Mouse (Mus musculus): ENCODE results near the gene Plekha3. TPM values are rescaled to one million over a fixed set of nuclear protein-coding genes. Genes with fewer than 3 reads are reported as not detected.
A peak's percentile ranks its signal among the peaks of the same experiment; 100 is the strongest.

The Plekha3 gene
- 1 to 10 TPM; 7.5 to 8.8 TPM for total RNA-seq (2021)
- long read RNA-seq, experiment 1, transcript Plekha3-201 (8 exons, 2,534 nt), result major isoform, 6 of 6 reads
- long read RNA-seq, experiment 1, partial matches to known transcripts, result 0 of 6 reads
- long read RNA-seq, experiment 1, other reads (novel, unspliced or antisense), result 0 of 6 reads
- long read RNA-seq, experiment 2, transcript Plekha3-201 (8 exons, 2,534 nt), result major isoform, 11 of 12 reads
- long read RNA-seq, experiment 2, partial matches to known transcripts, result 1 of 12 reads
- long read RNA-seq, experiment 2, other reads (novel, unspliced or antisense), result 0 of 12 reads

- intact Hi-C loops (cut with DNase I; ENCODE audit: low total_unique reads), result no loop called here
- peak; percentile 86 for DNase-seq
Observed at GRCm38 (mm10) chr2:76674725-76675427, at the start of gene Plekha3. Plekha3 (plus strand) TSS chr2:76675281.

GRCm38 (mm10) chr2:76630293-76630692 is 44.8 kb upstream of the Plekha3 start:
- DNase-seq, result no peak
- intact Hi-C loops (cut with DNase I; ENCODE audit: low total_unique reads), result no loop called here

DNA sequence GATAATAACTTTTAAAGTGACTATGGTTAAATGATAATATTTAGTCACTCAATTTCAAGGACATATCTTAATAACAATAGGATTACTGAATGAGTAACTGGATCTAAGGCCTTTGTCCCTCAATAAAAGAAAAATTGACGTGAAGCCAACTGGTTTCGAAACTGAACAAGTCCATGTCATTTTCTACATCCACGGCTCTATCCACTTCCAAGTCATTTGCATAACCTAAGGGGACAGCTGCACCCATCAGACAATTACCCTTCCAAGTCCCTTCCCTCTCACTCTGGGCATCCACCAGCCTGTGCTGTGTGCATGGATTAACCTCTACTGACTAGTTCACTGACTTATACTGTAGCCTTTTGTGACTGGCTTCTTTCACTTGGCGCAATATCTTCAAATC is 43.5 kb upstream of the Plekha3 start:
- intact Hi-C loops (cut with DNase I; ENCODE audit: low total_unique reads), result no loop called here
- no peak for DNase-seq

GRCm38 (mm10) chr2:76639637-76640036 is 35.4 kb upstream of the Plekha3 start:
- no peak for DNase-seq
- intact Hi-C loops (cut with DNase I; ENCODE audit: low total_unique reads), result no loop called here

- DNase-seq, result no peak
- intact Hi-C loops (cut with DNase I; ENCODE audit: low total_unique reads), result no loop called here
Observed at GRCm38 (mm10) chr2:76643801-76644200, 31.3 kb upstream of the Plekha3 start.

DNA sequence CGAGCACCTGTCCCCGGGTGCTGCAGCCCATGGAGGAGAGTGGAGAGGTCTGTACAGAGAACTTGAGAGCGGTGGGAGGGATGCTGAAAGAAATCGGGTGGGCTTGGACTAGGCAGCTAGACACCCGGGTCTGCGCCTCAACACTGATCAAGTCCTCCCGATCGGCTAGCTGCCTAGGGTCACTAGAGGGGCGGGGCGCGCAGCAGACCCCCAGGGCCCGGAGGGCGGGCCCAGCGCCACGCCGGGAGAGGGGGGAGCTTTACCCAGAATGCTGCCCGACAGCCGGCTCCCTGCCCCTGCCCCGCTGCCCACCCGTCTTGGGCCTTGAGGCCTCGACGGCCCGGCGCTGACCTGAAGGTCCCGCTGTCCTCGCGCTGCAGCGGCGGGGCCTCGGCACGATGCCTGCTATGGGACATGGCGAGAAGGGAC is 27.6 kb upstream of the Plekha3 start:
- no peak for DNase-seq

DNA sequence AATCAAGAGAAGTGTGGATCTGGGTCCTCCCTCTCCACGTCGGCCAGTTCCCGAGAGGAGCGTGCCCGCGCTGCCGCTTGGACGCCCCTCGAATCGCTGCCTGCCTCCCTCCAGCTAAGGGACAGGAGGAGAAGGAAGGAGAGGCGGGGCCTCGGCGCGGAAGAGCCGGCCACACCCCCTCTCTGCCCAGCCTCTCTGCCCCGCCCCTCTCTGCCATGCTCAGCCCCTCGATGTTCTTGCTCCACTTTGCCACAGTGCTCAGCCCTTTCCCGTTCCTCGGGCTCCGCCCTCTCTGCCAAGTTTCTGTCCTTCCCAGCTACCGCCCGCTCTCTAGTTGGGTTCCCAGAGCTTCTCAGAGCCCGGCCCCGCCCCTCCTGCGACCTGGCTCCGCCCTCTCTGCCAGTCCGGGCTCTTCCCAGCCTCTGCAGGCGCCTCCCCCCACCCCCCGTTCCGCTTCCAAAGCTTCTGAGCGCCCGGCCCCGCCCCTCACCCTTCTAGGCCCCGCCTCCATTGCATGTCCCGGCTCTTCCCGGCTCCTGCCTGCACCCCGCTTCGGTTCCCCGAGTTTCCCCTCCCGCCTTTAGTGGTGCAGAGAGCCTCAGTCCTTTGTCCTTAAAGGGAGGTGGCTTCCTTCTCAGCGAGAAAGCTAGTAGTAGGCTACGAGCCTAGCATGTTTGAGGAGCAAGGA is 27.1 kb upstream of the Plekha3 start, which contains the start of the genes Prkra and Pjvk:
TSS of gene Prkra (minus strand) at position 133 of the 688 bp plus-strand sequence.
TSS of gene Pjvk (plus strand) at position 594 of the 688 bp plus-strand sequence.
- intact Hi-C loops (cut with DNase I; ENCODE audit: low total_unique reads), result no loop called here
- DNase-seq, result peak; percentile 98

More for the DNA sequence above, 27.6 kb upstream of the Plekha3 start:
- intact Hi-C loops (cut with DNase I; ENCODE audit: low total_unique reads), result no loop called here

DNA sequence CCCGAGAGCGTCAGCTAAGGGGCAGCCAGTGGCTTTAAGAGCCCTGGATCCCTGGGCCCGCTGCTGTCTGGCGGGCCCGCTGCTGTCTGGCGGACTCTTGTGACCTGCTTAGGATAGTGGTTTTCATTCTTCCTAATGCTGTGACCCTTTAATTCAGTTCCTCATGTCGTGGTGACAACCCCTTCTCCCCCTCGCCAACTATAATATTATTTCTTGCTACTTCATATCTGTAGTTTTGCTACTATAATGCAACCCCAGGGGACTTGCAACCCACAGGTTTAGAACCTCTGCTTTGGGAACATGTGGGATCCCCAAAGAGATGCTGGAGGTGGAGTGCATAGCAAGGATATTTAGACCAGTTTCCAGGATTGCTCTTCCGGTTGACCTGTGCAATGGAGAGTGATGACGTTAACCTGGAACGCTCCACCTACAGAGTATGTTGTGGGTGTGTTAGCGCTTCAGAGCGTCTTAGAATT is 26.4 kb upstream of the Plekha3 start:
- intact Hi-C loops (cut with DNase I; ENCODE audit: low total_unique reads), result no loop called here

GRCm38 (mm10) chr2:76653070-76653469 is 22.0 kb upstream of the Plekha3 start:
- intact Hi-C loops (cut with DNase I; ENCODE audit: low total_unique reads), result no loop called here

More for the DNA sequence above, 26.4 kb upstream of the Plekha3 start:
- peak; percentile 17 for DNase-seq

DNA sequence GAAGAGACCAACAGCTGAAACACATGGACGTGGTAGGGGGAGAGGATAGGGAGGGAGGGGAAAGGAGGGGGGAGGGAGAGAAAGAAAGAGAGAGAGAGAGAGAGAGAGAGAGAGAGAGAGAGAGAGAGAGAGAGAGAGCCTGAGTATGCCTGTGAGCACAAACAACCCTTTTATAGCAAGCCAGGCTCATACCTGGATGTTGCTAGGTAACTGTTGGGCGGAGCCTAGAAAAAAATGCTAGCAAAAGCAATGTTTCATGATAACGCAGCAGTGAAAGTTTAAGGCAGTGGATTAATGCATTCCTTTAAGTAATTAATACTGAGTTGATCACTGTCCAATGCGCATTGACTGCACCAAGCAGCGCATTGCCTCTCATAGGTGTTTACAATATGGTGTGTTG is 20.4 kb upstream of the Plekha3 start:
- intact Hi-C loops (cut with DNase I; ENCODE audit: low total_unique reads), result no loop called here
- DNase-seq, result no peak

More at GRCm38 (mm10) chr2:76653070-76653469, 22.0 kb upstream of the Plekha3 start:
- DNase-seq, result no peak

DNA sequence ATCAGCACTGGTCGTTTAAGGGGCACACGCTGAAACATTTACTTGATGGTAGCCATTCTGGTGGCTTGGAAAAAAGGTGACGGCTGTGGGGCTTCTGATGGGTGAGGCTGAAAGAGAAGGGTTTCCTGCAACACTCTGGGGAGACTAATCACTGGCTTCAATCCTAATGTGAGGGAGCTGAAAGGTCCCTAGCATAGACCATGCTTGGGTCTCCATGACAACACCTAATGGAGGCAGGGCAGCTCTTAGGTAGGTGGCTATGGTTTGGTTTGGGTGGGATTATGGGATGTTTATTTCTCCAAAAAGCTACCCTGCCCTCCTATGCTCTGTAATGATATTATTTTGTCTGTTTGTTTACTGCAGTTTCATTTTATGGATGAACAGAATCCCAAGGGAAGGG is 19.6 kb upstream of the Plekha3 start:
- intact Hi-C loops (cut with DNase I; ENCODE audit: low total_unique reads), result no loop called here
- DNase-seq, result no peak

DNA sequence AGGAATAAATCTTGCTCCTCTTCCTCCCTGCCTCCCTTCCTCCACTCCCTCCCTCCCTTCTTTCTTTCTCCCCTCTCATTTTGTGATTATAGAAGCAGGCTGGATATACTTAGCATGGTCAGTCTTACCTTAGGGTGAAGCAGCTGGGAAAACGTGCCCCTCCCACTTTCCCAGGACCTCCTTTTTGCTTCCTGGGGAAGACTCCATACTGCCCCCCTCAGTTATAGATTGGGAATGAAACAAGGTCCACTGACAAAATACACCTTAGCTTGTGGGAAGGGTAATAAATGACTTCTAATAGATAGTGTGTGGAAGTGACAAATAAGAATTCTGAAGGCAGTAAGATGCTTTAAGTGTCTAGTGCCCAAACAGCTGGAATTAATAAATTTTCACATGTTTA is 19.1 kb upstream of the Plekha3 start:
- intact Hi-C loops (cut with DNase I; ENCODE audit: low total_unique reads), result no loop called here

DNA sequence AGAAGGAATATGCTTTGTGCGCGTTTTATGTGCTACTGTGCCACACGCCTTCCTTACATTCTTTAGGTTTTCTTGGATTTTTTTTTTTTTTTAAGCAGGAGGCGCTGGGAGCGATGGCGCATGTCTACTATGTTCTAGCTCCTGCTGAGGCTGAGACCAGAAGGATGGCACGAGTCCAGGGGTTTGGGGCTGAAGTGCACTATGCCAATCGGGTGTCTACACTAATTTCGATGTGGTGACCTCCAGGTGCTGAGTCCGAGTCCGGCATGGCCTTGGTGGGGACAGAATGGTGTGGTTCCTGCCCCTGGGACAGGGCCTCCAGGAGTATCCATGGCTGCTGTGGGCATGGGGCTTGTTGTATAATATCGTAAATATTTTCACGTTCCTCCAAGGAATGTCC is 16.5 kb upstream of the Plekha3 start:
- DNase-seq, result no peak
- intact Hi-C loops (cut with DNase I; ENCODE audit: low total_unique reads), result no loop called here

More for the DNA sequence above, 19.1 kb upstream of the Plekha3 start:
- no peak for DNase-seq

DNA sequence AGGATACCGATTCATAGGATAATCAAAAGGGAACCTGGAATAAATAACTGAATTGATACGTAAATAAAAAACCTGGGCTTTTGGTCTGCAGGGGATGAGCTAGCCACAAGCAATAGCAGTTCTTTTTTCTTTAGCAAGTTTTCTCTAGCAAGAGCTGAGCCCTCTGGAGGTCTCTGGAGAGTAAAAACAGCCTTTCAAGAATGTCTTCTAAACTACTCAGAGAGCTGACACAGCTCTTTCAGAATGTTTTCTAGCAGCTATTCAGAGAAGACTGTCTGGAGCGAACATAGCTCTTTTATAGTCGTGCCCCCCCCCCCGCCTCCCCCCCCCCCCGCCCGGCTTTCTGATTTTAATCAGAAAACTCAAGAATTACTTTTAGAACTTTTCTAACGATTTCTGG is 15.7 kb upstream of the Plekha3 start:
- intact Hi-C loops (cut with DNase I; ENCODE audit: low total_unique reads), result no loop called here
- no peak for DNase-seq

GRCm38 (mm10) chr2:76665531-76665930 is 9.6 kb upstream of the Plekha3 start:
- intact Hi-C loops (cut with DNase I; ENCODE audit: low total_unique reads), result no loop called here
- no peak for DNase-seq

- no peak for DNase-seq
- intact Hi-C loops (cut with DNase I; ENCODE audit: low total_unique reads), result no loop called here
Observed at GRCm38 (mm10) chr2:76667200-76667599, 7.9 kb upstream of the Plekha3 start.

DNA sequence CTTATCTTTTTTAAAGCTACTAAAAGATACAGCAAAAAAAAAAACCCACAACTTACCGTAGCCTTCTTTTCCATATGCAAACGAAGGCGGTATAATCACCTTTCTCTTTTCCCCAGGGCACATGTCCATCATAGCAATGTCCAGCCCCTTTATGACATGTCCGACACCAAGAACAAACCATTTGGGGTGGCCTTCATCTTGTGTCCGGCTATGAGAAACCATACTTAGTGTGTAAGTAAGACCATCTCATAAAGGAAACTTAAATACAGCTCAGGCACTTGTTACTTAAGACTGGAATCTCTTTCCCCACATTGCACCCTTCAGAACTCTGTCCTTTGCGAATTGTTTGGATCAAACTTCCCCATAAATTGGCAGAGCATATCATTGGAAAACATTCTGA is 3.4 kb upstream of the Plekha3 start:
- intact Hi-C loops (cut with DNase I; ENCODE audit: low total_unique reads), result no loop called here
- DNase-seq, result no peak

GRCm38 (mm10) chr2:76672134-76672745 is 2.8 kb upstream of the Plekha3 start:
- DNase-seq, result no peak
- intact Hi-C loops (cut with DNase I; ENCODE audit: low total_unique reads), result no loop called here

- peak; percentile 86 for DNase-seq
- intact Hi-C loops (cut with DNase I; ENCODE audit: low total_unique reads), result no loop called here
Observed at GRCm38 (mm10) chr2:76672966-76673392, 2.1 kb upstream of the Plekha3 start, which contains the start of gene Fkbp7. Fkbp7 (minus strand) TSS chr2:76673116.

Measured in gastrocnemius, postnatal 14 days (tissue).